Mouse (Mus musculus) kidney, adult 2 months (tissue): ENCODE measurements around the gene Olfr872.

ENCODE experiments used
- CTCF ChIP-seq: fragments of 200-500 bp; conservative IDR thresholded peaks from 2 replicates; pipeline ENCODE4 v1.5.1; 2011; ENCODE audit warnings: low read depth, mild to moderate bottlenecking, control low read depth, low read length, moderate library complexity, mixed read lengths; ENCODE audit not compliant: insufficient read depth, insufficient read length
- POLR2A ChIP-seq: fragments of 200-500 bp; IDR thresholded peaks from one replicate; pipeline ENCODE4 v1.6.1; 2011; ENCODE audit warnings: low read depth, low read length, control low read depth

- TF ChIP-seq CTCF (no peak), POLR2A (no peak)
These were observed 61.3 kb downstream of the Olfr872 start, which contains the start of gene Olfr873 for GRCm38 (mm10) chr9:20298232-20298631.
